Mouse (Mus musculus): ENCODE measurements around the gene Nova2.
A peak's percentile ranks its signal among the peaks of the same experiment; 100 is the strongest.

- TF ChIP-seq POLR2A (IDR thresholded peaks at IDR 0.05; ENCODE audit: insufficient read depth, low read depth, low read length), result peak; percentile 48
- no peak for TF ChIP-seq CTCF (IDR thresholded peaks at IDR 0.05; ENCODE audit: insufficient read depth, low read depth, low read length)
Measured at GRCm38 (mm10) chr7:18990601-18991295, 65.1 kb downstream of the Nova2 start, which contains the start of gene Mypop.
